In the genomic region with DNA sequence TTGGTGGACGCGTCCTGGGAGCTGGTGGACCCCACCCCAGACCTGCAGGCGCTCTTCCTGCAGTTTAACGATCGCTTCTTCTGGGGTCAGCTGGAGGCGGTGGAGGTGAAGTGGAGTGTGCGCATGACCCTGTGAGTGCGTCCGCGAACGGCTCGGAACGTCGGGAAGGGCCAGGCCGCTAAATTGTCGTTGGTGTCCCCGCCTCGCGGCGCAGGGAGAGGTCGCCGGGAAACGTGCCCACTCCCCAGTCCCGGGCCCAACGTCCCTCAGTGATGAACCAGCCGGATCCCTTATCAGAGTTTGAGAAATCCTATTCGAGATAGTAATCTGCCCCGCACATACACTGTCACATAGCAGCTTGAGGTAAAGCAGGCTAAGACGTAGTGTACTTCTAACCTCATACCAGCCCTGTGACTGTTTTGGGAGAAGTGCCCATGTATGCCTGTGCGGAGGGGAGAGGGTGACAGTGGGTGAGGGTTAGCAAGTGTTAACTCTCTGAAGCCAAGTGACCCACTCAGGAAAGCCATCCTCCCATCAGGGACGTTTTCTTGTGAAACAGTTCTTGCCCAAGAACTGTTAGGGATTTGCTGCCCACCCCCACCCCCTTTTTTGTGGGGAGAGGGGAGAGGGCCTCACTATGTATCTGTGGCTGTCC, we compare ENCODE assay signal across 8 mouse cellular contexts. TPM values are rescaled to one million over a fixed set of nuclear protein-coding genes. Genes with fewer than 3 reads are reported as not detected.
A peak's percentile ranks its signal among the peaks of the same experiment; 100 is the strongest.
DNase-seq lines count a peak whose midpoint lies in the region; ATAC-seq and TF ChIP-seq lines count a peak whose summit lies in the region.

No protein-coding gene starts in this region.

- 0 out of 2 replicates have a peak, but pooled peaks cover 2% of the 10 kb centered on the region for H3K36me3 ChIP-seq in kidney, adult 2 months (ENCODE audit: control insufficient read depth, insufficient read depth, low read length)
- peaks cover 58% of the 10 kb centered on the region for H3K36me3 ChIP-seq in forebrain, embryonic 14.5 days (ENCODE audit: control insufficient read depth, insufficient read depth, low read length)
- peaks cover 37% of the 10 kb centered on the region for H3K36me3 ChIP-seq in liver, embryonic 16.5 days (ENCODE audit: control insufficient read depth, insufficient read depth)

- 4% methylated on average over 31 of the region's 31 CpGs for WGBS in kidney, adult 2 months
- 7% methylated on average over 31 of the region's 31 CpGs for WGBS in forebrain, embryonic 14.5 days
- WGBS in liver, embryonic 16.5 days (ENCODE audit: insufficient replicate concordance) = 3% methylated on average over 31 of the region's 31 CpGs

- no peaks in the 10 kb centered on the region for H3K9me3 ChIP-seq in forebrain, embryonic 14.5 days (replicated peaks; ENCODE audit: control insufficient read depth, low read length)
- H3K9me3 ChIP-seq in liver, embryonic 16.5 days (replicated peaks; ENCODE audit: control insufficient read depth, low read length) = no peaks in the 10 kb centered on the region

- H3K27me3 ChIP-seq in kidney, adult 2 months (replicated peaks; ENCODE audit: control insufficient read depth, insufficient read depth, low read length) = no peaks in the 10 kb centered on the region
- H3K27me3 ChIP-seq in forebrain, embryonic 14.5 days (replicated peaks; ENCODE audit: control insufficient read depth, insufficient read depth, low read length) = no peaks in the 10 kb centered on the region
- no peaks in the 10 kb centered on the region for H3K27me3 ChIP-seq in liver, embryonic 16.5 days (ENCODE audit: control insufficient read depth, insufficient read depth, low read depth, low read length)

- no peak for ATAC-seq in forebrain, embryonic 14.5 days
- ATAC-seq in liver, embryonic 16.5 days (ENCODE audit: low read depth) = 0 out of 2 replicates have a peak, but pooled peaks have one; percentile 3
- no peak for ATAC-seq in activated CD4-positive, CD25-positive, alpha-beta regulatory T cell, adult 4 months

- no peak for TF ChIP-seq CTCF in kidney, adult 2 months (conservative IDR thresholded peaks at IDR 0.05; ENCODE audit: insufficient read depth, insufficient read length, low read depth, low read length)

- H3K4me1 ChIP-seq in kidney, adult 2 months (ENCODE audit: control insufficient read depth, insufficient read depth, low read length) = peaks cover 22% of the 10 kb centered on the region
- peaks cover 16% of the 10 kb centered on the region for H3K4me1 ChIP-seq in forebrain, embryonic 14.5 days (ENCODE audit: control insufficient read depth, insufficient read depth, low read length)
- H3K4me1 ChIP-seq in liver, embryonic 16.5 days (ENCODE audit: control insufficient read depth, low read depth, low read length) = peaks cover 23% of the 10 kb centered on the region

- H3K9ac ChIP-seq in forebrain, embryonic 14.5 days (ENCODE audit: low read length) = peak overlapping the region; percentile 79
- H3K9ac ChIP-seq in liver, embryonic 16.5 days (ENCODE audit: low read depth, low read length) = peak overlapping the region; percentile 95

- no peak for TF ChIP-seq POLR2A in kidney, adult 2 months (IDR thresholded peaks at IDR 0.05; ENCODE audit: low read depth, low read length)

- no peak for DNase-seq in kidney, adult 2 months
- no peak for DNase-seq in kidney, postnatal 25 days
- peak; percentile 58 for DNase-seq in MN1 (ENCODE audit: low spot score)
- no peak for DNase-seq in forebrain, embryonic 14.5 days (ENCODE audit: low spot score)
- no peak for DNase-seq in gastrocnemius, postnatal 25 days
- DNase-seq in right cerebral cortex, postnatal 25 days = no peak

- H3K27ac ChIP-seq in kidney, adult 2 months (ENCODE audit: insufficient read depth, low read depth, low read length) = peak overlapping the region; percentile 58; the same call in 1 of the 2 replicates
- peak overlapping the region; percentile 79; the same call in 1 of the 2 replicates for H3K27ac ChIP-seq in forebrain, embryonic 14.5 days (ENCODE audit: low read depth, low read length)
- H3K27ac ChIP-seq in liver, embryonic 16.5 days (ENCODE audit: low read length) = peak overlapping the region; percentile 82

- peak overlapping the region; percentile 84 for H3K4me3 ChIP-seq in kidney, adult 2 months (ENCODE audit: insufficient read depth, low read depth, low read length)
- peak overlapping the region; percentile 93 for H3K4me3 ChIP-seq in forebrain, embryonic 14.5 days (ENCODE audit: low read depth, low read length)
- H3K4me3 ChIP-seq in liver, embryonic 16.5 days (ENCODE audit: low read depth, low read length) = peak overlapping the region; percentile 99

- peak overlapping the region; percentile 92 for H3K4me2 ChIP-seq in forebrain, embryonic 14.5 days (ENCODE audit: low read length)
- H3K4me2 ChIP-seq in liver, embryonic 16.5 days (ENCODE audit: low read depth, low read length) = peak overlapping the region; percentile 88

RNA-seq across cellular contexts. Expression of a gene that starts 0.7 kb away (rescaled TPM):
- 8.3 and 9.5 TPM in 2 replicates for polyA plus RNA-seq in kidney, adult 2 months (2012; rRNA removed)
- polyA plus RNA-seq in forebrain, embryonic 14.5 days (2014; fragmentation: Nextera tagmentation; extraction: Ambion mirVana) = 9.8 and 11.1 TPM in 2 replicates
- polyA plus RNA-seq in liver, embryonic 16.5 days (2015; fragmentation: Nextera tagmentation; extraction: Ambion mirVana) = 4.8 and 4.9 TPM in 2 replicates
- 1 to 10 TPM; 6.6 to 8.4 TPM for polyA plus RNA-seq in activated CD4-positive, CD25-positive, alpha-beta regulatory T cell, adult 4 months (2017; shearing (Covaris generic))
- total RNA-seq in gastrocnemius, postnatal 25 days (2021) = 1 to 10 TPM; 4.8 to 5.3 TPM

RNA-seq across cellular contexts. Expression of a gene that starts 0.9 kb away (rescaled TPM):
- polyA plus RNA-seq in kidney, adult 2 months (2012; rRNA removed) = 8.2 and 8.4 TPM in 2 replicates
- 5.9 and 7.2 TPM in 2 replicates for polyA plus RNA-seq in forebrain, embryonic 14.5 days (2014; fragmentation: Nextera tagmentation; extraction: Ambion mirVana)
- polyA plus RNA-seq in liver, embryonic 16.5 days (2015; fragmentation: Nextera tagmentation; extraction: Ambion mirVana) = 3.1 and 3.6 TPM in 2 replicates
- 1 to 10 TPM; 5.3 to 8.3 TPM for polyA plus RNA-seq in activated CD4-positive, CD25-positive, alpha-beta regulatory T cell, adult 4 months (2017; shearing (Covaris generic))
- 1 to 10 TPM; 6.2 to 7.3 TPM for total RNA-seq in gastrocnemius, postnatal 25 days (2021)

RNA-seq across cellular contexts. Expression of a gene that starts 35.5 kb away (rescaled TPM):
- 13.6 and 13.8 TPM in 2 replicates for polyA plus RNA-seq in kidney, adult 2 months (2012; rRNA removed)
- polyA plus RNA-seq in forebrain, embryonic 14.5 days (2014; fragmentation: Nextera tagmentation; extraction: Ambion mirVana) = 25.0 and 29.1 TPM in 2 replicates
- 14.7 and 16.9 TPM in 2 replicates for polyA plus RNA-seq in liver, embryonic 16.5 days (2015; fragmentation: Nextera tagmentation; extraction: Ambion mirVana)
- 10 to 100 TPM; 28.2 to 28.7 TPM for polyA plus RNA-seq in activated CD4-positive, CD25-positive, alpha-beta regulatory T cell, adult 4 months (2017; shearing (Covaris generic))
- 10 to 100 TPM; 24.5 to 25.4 TPM for total RNA-seq in gastrocnemius, postnatal 25 days (2021)

RNA-seq across cellular contexts. Expression of a gene that starts 35.5 kb away (rescaled TPM):
- polyA plus RNA-seq in kidney, adult 2 months (2012; rRNA removed) = 69.7 and 72.9 TPM in 2 replicates
- polyA plus RNA-seq in forebrain, embryonic 14.5 days (2014; fragmentation: Nextera tagmentation; extraction: Ambion mirVana) = 93.5 and 95.5 TPM in 2 replicates
- polyA plus RNA-seq in liver, embryonic 16.5 days (2015; fragmentation: Nextera tagmentation; extraction: Ambion mirVana) = 33.8 and 34.8 TPM in 2 replicates
- polyA plus RNA-seq in activated CD4-positive, CD25-positive, alpha-beta regulatory T cell, adult 4 months (2017; shearing (Covaris generic)) = 10 to 100 TPM; 36.5 TPM
- 100 to 1,000 TPM; 125 to 145 TPM for total RNA-seq in gastrocnemius, postnatal 25 days (2021)

RNA-seq across cellular contexts. Expression of a gene that starts 50.7 kb away (rescaled TPM):
- polyA plus RNA-seq in kidney, adult 2 months (2012; rRNA removed) = 35.8 and 38.8 TPM in 2 replicates
- polyA plus RNA-seq in forebrain, embryonic 14.5 days (2014; fragmentation: Nextera tagmentation; extraction: Ambion mirVana) = 24.4 and 25.7 TPM in 2 replicates
- 4.8 and 5.1 TPM in 2 replicates for polyA plus RNA-seq in liver, embryonic 16.5 days (2015; fragmentation: Nextera tagmentation; extraction: Ambion mirVana)
- polyA plus RNA-seq in activated CD4-positive, CD25-positive, alpha-beta regulatory T cell, adult 4 months (2017; shearing (Covaris generic)) = 10 to 100 TPM in 1 of 2 experiments, 1 to 10 TPM in 1; 9.3 to 12.4 TPM
- 100 to 1,000 TPM; 101 to 138 TPM for total RNA-seq in gastrocnemius, postnatal 25 days (2021)
